Mouse (Mus musculus) embryonic facial prominence, embryonic 11.5 days (tissue): ENCODE results near the gene Mtif3. TPM values are rescaled to one million over a fixed set of nuclear protein-coding genes. Genes with fewer than 3 reads are reported as not detected.

ENCODE experiments used
- ATAC-seq: fragments of 200-750 bp; cut with Nextera tagmentation; replicated peaks from 2 replicates; pipeline ENCODE4 v1.8.0; 2017; ENCODE audit warnings: low read depth; ENCODE audit not compliant: insufficient number of reproducible peaks, low FRiP score, low TSS enrichment
- DNase-seq: peaks from one replicate; pipeline ENCODE4 v3.0.0-alpha.2; 2015; ENCODE audit warnings: low spot score
- H3K27ac ChIP-seq: fragments of 300-500 bp; sonication (generic); replicated peaks from 2 replicates; pipeline ENCODE4 v1.5.1; 2014; ENCODE audit warnings: mild to moderate bottlenecking, low read depth, low read length, control low read depth
- H3K27me3 ChIP-seq: fragments of 300-500 bp; sonication (generic); 2 replicates; pipeline ENCODE4 v1.6.1; 2014; ENCODE audit warnings: mild to moderate bottlenecking, low read length, moderate library complexity, mixed read lengths; ENCODE audit not compliant: control insufficient read depth, insufficient read depth
- H3K36me3 ChIP-seq: fragments of 300-500 bp; sonication (generic); replicated peaks from 2 replicates; pipeline ENCODE4 v1.6.1; 2014; ENCODE audit warnings: low read depth, mild to moderate bottlenecking, low read length, moderate library complexity, mixed read lengths; ENCODE audit not compliant: control insufficient read depth, insufficient read depth
- H3K4me1 ChIP-seq: fragments of 300-500 bp; sonication (generic); 2 replicates; pipeline ENCODE4 v1.6.1; 2014; ENCODE audit warnings: low read length, mixed read lengths; ENCODE audit not compliant: control insufficient read depth, insufficient read depth
- H3K4me2 ChIP-seq: fragments of 300-500 bp; sonication (generic); 2 replicates; pipeline ENCODE4 v1.6.1; 2014; ENCODE audit warnings: low read depth, mild to moderate bottlenecking, control low read depth, low read length, moderate library complexity
- H3K4me3 ChIP-seq: fragments of 300-500 bp; sonication (generic); 2 replicates; pipeline ENCODE4 v1.5.1; 2014; ENCODE audit warnings: low read depth, low read length, control low read depth
- H3K9ac ChIP-seq: fragments of 300-500 bp; sonication (generic); replicated peaks from 2 replicates; pipeline ENCODE4 v1.6.1; 2014; ENCODE audit warnings: mild to moderate bottlenecking, control low read depth, low read length
- H3K9me3 ChIP-seq: fragments of 300-500 bp; sonication (generic); replicated peaks from 2 replicates; pipeline ENCODE4 v1.6.1; 2016; ENCODE audit warnings: mild to moderate bottlenecking, low read length, inconsistent platforms, mixed read lengths; ENCODE audit not compliant: control insufficient read depth
- WGBS: fragments of 180-500 bp; shearing (Covaris S2); extraction: QIAGEN DNeasy Blood & Tissue Kit; methylation state at CpG from one replicate; pipeline ENCODE4 v1.1.7; 2014; 5-methylcytosine and 5-hydroxymethylcytosine counted together
- polyA plus RNA-seq: library from polyadenylated mRNA; unstranded; fragments of >200 nt; fragmentation: Nextera tagmentation; extraction: Ambion mirVana; gene quantifications from 2 replicates; pipeline ENCODE4 v1.2.1, GENCODE M21; 2014

Mtif3 gene
- 25.9 and 28.5 TPM in 2 replicates for polyA plus RNA-seq

DNA sequence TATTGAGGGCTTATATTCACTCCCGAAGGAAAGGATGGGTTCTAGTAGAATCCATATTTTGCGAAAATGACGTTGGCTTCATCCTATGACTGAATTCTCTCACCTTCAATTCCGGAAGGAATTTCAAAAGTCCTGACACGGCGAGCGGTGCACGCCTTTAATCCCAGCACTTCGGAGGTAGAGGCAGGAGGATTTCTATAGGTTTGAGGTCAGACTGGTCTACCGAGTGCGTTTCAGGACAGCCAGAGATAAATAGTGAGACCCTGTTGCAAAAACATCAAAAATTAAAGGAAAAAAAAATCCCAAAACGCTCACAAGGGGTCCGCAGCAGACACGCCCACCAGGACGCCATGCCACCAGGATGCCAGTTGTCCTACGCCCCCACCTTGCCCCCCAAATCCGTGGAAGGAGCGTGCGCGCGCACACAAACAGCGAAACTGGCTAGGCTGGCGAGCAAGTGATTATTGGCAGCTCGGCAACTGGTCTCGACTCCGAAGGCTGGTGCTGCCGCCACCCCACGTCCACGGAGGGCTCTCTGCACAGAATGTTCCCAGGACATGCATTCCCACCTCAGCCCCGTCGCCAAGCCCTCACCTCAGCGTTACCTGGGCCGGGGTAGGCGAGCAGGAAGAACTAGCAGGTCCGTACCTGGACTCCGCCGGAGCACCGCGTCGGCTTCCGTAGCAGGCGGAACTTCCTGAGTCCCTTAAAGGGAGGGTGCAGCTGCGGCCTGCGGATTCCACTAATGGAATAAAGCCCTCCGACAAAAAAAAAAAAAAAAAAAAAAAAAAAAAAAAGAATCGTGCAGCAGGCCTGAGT lies at the start of gene Mtif3:
Mtif3 (minus strand) TSS at position 683 of the 819 bp plus-strand sequence.
- Histone ChIP-seq H3K4me3 (peak within 1 kb of the TSS; percentile 84), H3K36me3 (peaks cover 3% of the 10 kb centered on the region), H3K27me3 (no peaks in the 10 kb centered on the region), H3K4me2 (peak within 1 kb of the TSS; percentile 39), H3K27ac (no peak within 1 kb of the TSS), H3K4me1 (no peaks in the 10 kb centered on the region; the same call in 1 of the 2 replicates), H3K9ac (peak within 1 kb of the TSS; percentile 82), H3K9me3 (no peaks in the 10 kb centered on the region)
- peak; percentile 91 for DNase-seq
- WGBS = 2% methylated on average over 46 of the region's 46 CpGs
- peak; percentile 70; the same call in 1 of the 2 replicates for ATAC-seq

DNA sequence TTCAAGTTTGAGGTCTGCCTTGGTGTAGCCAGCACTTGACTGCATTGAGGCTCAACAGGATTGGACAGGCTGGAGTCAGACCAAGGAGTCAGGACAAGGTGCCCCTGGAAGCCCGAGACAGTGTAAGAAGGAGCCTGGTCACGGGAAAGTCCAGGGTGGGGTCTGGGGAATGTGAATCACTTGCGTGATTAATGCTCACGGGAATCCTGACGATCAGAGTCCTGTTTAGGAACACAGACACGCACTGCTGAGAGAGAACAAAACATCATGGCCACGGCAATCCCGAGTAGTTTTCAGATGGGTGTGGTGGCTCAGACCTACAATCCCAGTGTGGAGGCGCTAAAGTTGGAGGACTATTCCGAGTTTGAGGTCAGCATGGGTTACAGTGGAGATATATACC lies 47.7 kb upstream of the Mtif3 start:
- Histone ChIP-seq H3K36me3 (no peaks in the 10 kb centered on the region), H3K27ac (no peak overlapping the region), H3K4me1 (no peaks in the 10 kb centered on the region), H3K4me2 (no peak overlapping the region), H3K9ac (no peak overlapping the region), H3K9me3 (no peaks in the 10 kb centered on the region), H3K4me3 (no peak overlapping the region), H3K27me3 (no peaks in the 10 kb centered on the region)
- DNase-seq = no peak
- ATAC-seq = 0 out of 2 replicates have a peak, but pooled peaks have one; percentile 15
- WGBS = 90% methylated on average over 10 of the region's 10 CpGs

DNA sequence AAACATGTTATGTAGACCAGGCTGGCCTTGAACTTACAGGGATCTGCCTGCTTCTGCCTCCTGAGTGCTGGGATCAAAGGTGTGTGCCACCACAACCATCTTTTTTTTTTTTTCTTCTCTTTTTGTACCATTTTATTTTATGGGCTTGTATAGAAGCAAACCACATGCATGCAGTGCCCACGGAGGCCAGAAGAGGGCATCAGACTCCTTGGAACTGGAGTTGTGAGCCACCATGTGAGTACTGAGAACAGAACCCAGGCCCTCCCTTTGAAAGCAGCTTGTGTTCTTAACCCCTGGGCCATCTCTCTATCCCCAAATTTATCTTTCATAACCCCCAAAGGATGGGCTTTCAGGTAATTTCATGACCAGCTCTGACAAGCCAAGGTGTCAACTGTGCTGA lies 39.7 kb upstream of the Mtif3 start:
- ATAC-seq (no peak), DNase-seq (no peak)
- 67% methylated on average over 1 of the region's 1 CpGs for WGBS
- no peaks in the 10 kb centered on the region for H3K27me3 ChIP-seq
- H3K4me2 ChIP-seq = no peak overlapping the region
- H3K9me3 ChIP-seq = no peaks in the 10 kb centered on the region
- no peaks in the 10 kb centered on the region for H3K36me3 ChIP-seq
- H3K27ac ChIP-seq = no peak overlapping the region
- H3K4me1 ChIP-seq = no peaks in the 10 kb centered on the region
- H3K4me3 ChIP-seq = no peak overlapping the region
- H3K9ac ChIP-seq = no peak overlapping the region

DNA sequence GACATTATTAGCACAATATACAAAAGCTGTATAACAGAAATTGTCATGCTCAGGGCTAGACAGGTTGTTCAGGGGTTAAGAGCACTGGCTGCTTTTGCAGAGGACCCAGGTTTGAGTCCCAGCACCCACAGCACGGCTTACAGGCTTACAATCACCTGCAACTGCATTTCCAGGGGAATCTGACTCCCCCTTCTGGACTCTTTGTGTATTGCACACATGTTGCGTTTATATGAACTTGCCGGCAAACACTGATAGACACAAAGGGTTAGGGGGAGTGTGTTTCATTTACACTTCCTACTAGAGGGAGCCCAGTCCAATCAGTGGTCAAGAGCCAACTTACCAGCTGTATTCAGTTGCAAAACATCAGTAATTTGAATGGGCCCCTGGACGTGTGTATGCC lies 37.7 kb upstream of the Mtif3 start:
- Histone ChIP-seq H3K9ac (no peak overlapping the region), H3K4me3 (no peak overlapping the region), H3K4me2 (no peak overlapping the region), H3K27ac (no peak overlapping the region), H3K4me1 (no peaks in the 10 kb centered on the region), H3K36me3 (no peaks in the 10 kb centered on the region), H3K9me3 (no peaks in the 10 kb centered on the region), H3K27me3 (no peaks in the 10 kb centered on the region)
- 84% methylated on average over 4 of the region's 4 CpGs for WGBS
- ATAC-seq (no peak), DNase-seq (no peak)

DNA sequence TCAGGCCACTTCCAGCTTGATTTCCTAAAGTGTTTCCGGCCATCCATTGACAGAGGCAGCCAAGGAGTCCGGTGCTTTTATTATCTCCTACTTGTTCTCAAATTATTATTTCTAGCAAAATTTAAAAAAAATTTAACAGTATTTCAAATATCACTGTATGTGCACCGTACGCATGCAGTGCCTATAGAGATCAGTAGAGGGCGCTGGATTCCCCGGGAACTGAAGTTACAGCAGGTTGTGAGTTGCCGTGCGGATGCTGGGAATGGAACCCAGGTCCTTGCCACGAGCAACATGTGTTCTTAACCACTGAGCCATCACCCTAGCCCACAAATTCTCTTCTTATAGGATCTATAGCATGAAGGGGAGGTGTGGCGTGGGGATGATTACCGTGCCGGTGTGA lies 35.2 kb upstream of the Mtif3 start:
- Histone ChIP-seq H3K9ac (no peak overlapping the region), H3K4me2 (no peak overlapping the region), H3K4me1 (no peaks in the 10 kb centered on the region), H3K36me3 (no peaks in the 10 kb centered on the region), H3K4me3 (no peak overlapping the region), H3K27ac (no peak overlapping the region), H3K9me3 (no peaks in the 10 kb centered on the region), H3K27me3 (no peaks in the 10 kb centered on the region)
- no peak for ATAC-seq
- no peak for DNase-seq
- WGBS = 89% methylated on average over 12 of the region's 12 CpGs

DNA sequence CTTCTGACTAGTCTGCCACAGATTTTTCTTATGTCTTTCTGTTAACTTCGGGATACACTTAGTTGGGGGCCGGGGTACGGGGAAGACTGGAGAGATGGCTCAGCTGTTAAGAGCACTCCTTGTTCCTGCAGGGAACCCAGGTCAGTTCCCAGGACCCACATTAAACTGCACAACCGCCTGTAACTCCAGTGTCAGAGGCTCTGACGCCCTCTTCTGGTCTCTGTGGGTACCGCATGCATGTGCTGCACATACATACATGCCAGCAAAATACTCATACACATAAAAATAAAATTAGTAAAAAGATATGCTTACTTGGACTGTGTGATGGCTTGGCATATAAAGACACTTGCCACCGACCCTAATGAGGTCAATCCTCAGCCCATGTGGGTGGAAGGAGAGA lies 33.2 kb upstream of the Mtif3 start:
- H3K4me1 ChIP-seq = no peaks in the 10 kb centered on the region

DNA sequence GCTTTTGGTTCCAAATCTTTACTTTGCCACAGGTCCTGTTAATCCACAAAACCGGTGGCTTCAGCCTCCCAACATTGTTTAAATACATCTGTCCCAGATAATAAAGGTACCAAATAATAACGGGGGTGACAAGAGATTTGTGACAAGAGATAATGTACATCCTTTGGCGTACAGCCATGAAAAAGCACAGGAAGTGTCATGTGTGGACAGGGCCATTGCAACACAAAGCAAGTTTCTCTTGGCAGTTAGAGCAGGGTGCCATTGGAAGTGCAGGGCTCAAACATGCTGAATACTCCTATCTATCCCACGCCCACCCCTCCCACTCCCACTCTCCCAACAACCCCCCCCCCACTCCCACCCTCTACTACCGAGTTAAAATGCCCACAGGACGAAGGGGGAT lies 31.4 kb upstream of the Mtif3 start:
- Histone ChIP-seq H3K27ac (no peak overlapping the region), H3K4me3 (no peak overlapping the region), H3K9me3 (no peaks in the 10 kb centered on the region), H3K4me2 (no peak overlapping the region), H3K9ac (no peak overlapping the region), H3K36me3 (no peaks in the 10 kb centered on the region), H3K27me3 (no peaks in the 10 kb centered on the region), H3K4me1 (no peaks in the 10 kb centered on the region)
- no peak for ATAC-seq
- 77% methylated on average over 6 of the region's 6 CpGs for WGBS
- DNase-seq = no peak

More for the DNA sequence above, 33.2 kb upstream of the Mtif3 start:
- ATAC-seq = no peak
- Histone ChIP-seq H3K36me3 (no peaks in the 10 kb centered on the region), H3K9ac (no peak overlapping the region), H3K27me3 (no peaks in the 10 kb centered on the region), H3K9me3 (no peaks in the 10 kb centered on the region), H3K4me3 (no peak overlapping the region), H3K27ac (no peak overlapping the region), H3K4me2 (no peak overlapping the region)
- 86% methylated on average over 7 of the region's 7 CpGs for WGBS
- no peak for DNase-seq

DNA sequence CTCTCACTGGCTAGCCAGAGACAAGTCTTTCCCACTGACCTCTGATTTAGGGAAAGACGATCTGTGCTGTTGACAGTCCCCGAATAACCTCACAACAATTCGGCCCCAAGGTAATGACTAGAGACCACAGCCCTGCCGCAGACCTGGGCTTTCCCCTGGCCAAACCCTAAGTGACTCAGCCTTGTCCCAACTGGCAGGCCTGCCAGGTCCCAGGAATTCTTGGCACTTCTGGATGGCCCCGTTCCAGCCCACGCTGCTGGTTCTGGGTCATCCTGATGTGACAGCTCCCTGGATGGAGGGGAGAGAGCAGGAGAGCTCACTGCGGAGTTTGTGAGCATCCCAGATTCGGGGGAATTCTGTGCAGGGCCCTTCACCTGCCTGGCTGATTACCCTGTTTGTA lies 29.9 kb upstream of the Mtif3 start:
- H3K27me3 ChIP-seq = no peaks in the 10 kb centered on the region
- 82% methylated on average over 8 of the region's 8 CpGs for WGBS
- H3K36me3 ChIP-seq = no peaks in the 10 kb centered on the region
- DNase-seq = no peak
- no peak for ATAC-seq
- no peak overlapping the region for H3K27ac ChIP-seq
- no peak overlapping the region for H3K4me2 ChIP-seq
- no peak overlapping the region for H3K4me3 ChIP-seq
- H3K9ac ChIP-seq = no peak overlapping the region
- no peaks in the 10 kb centered on the region for H3K4me1 ChIP-seq
- no peaks in the 10 kb centered on the region for H3K9me3 ChIP-seq
